Mouse (Mus musculus) MEL (cell line): Measurements from ENCODE around the gene Spg21. TPM values are rescaled to one million over a fixed set of nuclear protein-coding genes. Genes with fewer than 3 reads are reported as not detected.
A peak's percentile ranks its signal among the peaks of the same experiment; 100 is the strongest.

Experiments used
- DNase-seq: peaks from one replicate; pipeline ENCODE4 v3.0.0; 2011; ENCODE audit warnings: low read depth, low spot score
- H3K27ac ChIP-seq: 2 replicates; pipeline ENCODE4 v1.5.1; 2012; ENCODE audit warnings: low read depth, mild to moderate bottlenecking, control low read depth, low read length, moderate library complexity; ENCODE audit not compliant: control insufficient read depth
- H3K27me3 ChIP-seq, 2 experiments: fragments of 150-350 bp in 1 of 2; sonication (generic) in 1 of 2; 2 replicates each; pipeline ENCODE4 v1.6.1; 2012; ENCODE audit warnings: low read length in 2 of 2, mild to moderate bottlenecking in 2 of 2, improper control_type of control experiment in 1 of 2, moderate library complexity in 1 of 2; ENCODE audit not compliant: insufficient read depth in 2 of 2, control insufficient read depth in 1 of 2
- H3K36me3 ChIP-seq, 2 experiments: 2 replicates each; pipeline ENCODE4 v1.6.1; 2012 to 2014; ENCODE audit warnings: low read length in 2 of 2, improper control_type of control experiment in 1 of 2, inconsistent platforms in 1 of 2, mild to moderate bottlenecking in 1 of 2; ENCODE audit not compliant: insufficient read depth in 2 of 2, control insufficient read depth in 1 of 2
- H3K4me1 ChIP-seq, 2 experiments: fragments of 150-350 bp in 1 of 2; sonication (generic) in 1 of 2; 2 replicates each; pipeline ENCODE4 v1.6.1; 2012; ENCODE audit warnings: low read length in 2 of 2, improper control_type of control experiment in 1 of 2, mild to moderate bottlenecking in 1 of 2; ENCODE audit not compliant: insufficient read depth in 2 of 2, control insufficient read depth in 1 of 2
- H3K4me3 ChIP-seq, 2 experiments: fragments of 150-350 bp in 1 of 2; sonication (generic) in 1 of 2; 2 replicates each; pipeline ENCODE4 v1.5.1; 2012; ENCODE audit warnings: low read depth in 2 of 2, low read length in 2 of 2, mild to moderate bottlenecking in 2 of 2, moderate library complexity in 2 of 2, control low read depth in 1 of 2, improper control_type of control experiment in 1 of 2; ENCODE audit not compliant: control insufficient read depth in 1 of 2, insufficient read depth in 1 of 2
- H3K79me2 ChIP-seq: 2 replicates; pipeline ENCODE4 v1.6.1; 2012; ENCODE audit warnings: mild to moderate bottlenecking, low read length, moderate library complexity; ENCODE audit not compliant: control insufficient read depth, poor library complexity, insufficient read depth
- H3K9ac ChIP-seq: 2 replicates; pipeline ENCODE4 v1.6.1; 2012; ENCODE audit warnings: low read depth, mild to moderate bottlenecking, control low read depth, low read length, moderate library complexity; ENCODE audit not compliant: control insufficient read depth, poor library complexity, severe bottlenecking
- H3K9me3 ChIP-seq: fragments of 150-350 bp; sonication (generic); replicated peaks from 2 replicates; pipeline ENCODE4 v1.6.1; 2012; ENCODE audit warnings: mild to moderate bottlenecking, low read length, improper control_type of control experiment, moderate library complexity; ENCODE audit not compliant: insufficient read depth
- BHLHE40 ChIP-seq: IDR thresholded peaks from 2 replicates; pipeline ENCODE4 v1.6.1; 2012; ENCODE audit warnings: low read depth, mild to moderate bottlenecking, inconsistent platforms, low read length, improper control_type of control experiment, borderline replicate concordance
- CHD1 ChIP-seq: IDR thresholded peaks from 2 replicates; pipeline ENCODE4 v1.6.1; 2012; ENCODE audit warnings: low read depth, mild to moderate bottlenecking, inconsistent platforms, low read length, improper control_type of control experiment
- CTCF ChIP-seq, 3 experiments: IDR thresholded peaks in 2 of 3; conservative IDR thresholded peaks in 1 of 3; 2 replicates each; pipeline ENCODE4 v1.5.1; 2011 to 2012; ENCODE audit warnings: low read length in 3 of 3, low read depth in 2 of 3, mild to moderate bottlenecking in 2 of 3, improper control_type of control experiment in 1 of 3, inconsistent platforms in 1 of 3, mixed read lengths in 1 of 3, moderate library complexity in 1 of 3; ENCODE audit not compliant: control insufficient read depth in 1 of 3, insufficient read depth in 1 of 3, poor library complexity in 1 of 3, severe bottlenecking in 1 of 3
- E2F4 ChIP-seq: IDR thresholded peaks from 2 replicates; pipeline ENCODE4 v1.6.1; 2011; ENCODE audit warnings: low read depth, low read length, improper control_type of control experiment, borderline replicate concordance
- ELF1 ChIP-seq: IDR thresholded peaks from 2 replicates; pipeline ENCODE4 v1.6.1; 2014; ENCODE audit warnings: low read depth, mild to moderate bottlenecking, inconsistent platforms, low read length, improper control_type of control experiment, moderate library complexity
- EP300 ChIP-seq, 2 experiments: IDR thresholded peaks; 2 replicates each; pipeline ENCODE4 v1.6.1; 2011; ENCODE audit warnings: improper control_type of control experiment in 2 of 2, low read length in 2 of 2, low read depth in 1 of 2, mild to moderate bottlenecking in 1 of 2
- ETS1 ChIP-seq: IDR thresholded peaks from 2 replicates; pipeline ENCODE4 v1.6.1; 2012; ENCODE audit warnings: low read depth, mild to moderate bottlenecking, inconsistent platforms, low read length, improper control_type of control experiment, moderate library complexity
- GABPA ChIP-seq: IDR thresholded peaks from 2 replicates; pipeline ENCODE4 v1.6.1; 2012; ENCODE audit warnings: low read depth, mild to moderate bottlenecking, inconsistent platforms, low read length, improper control_type of control experiment, moderate library complexity
- GATA1 ChIP-seq: IDR thresholded peaks from 2 replicates; pipeline ENCODE4 v1.6.1; 2011; ENCODE audit warnings: low read depth, low read length, improper control_type of control experiment
- HCFC1 ChIP-seq: IDR thresholded peaks from 2 replicates; pipeline ENCODE4 v1.6.1; 2012; ENCODE audit warnings: low read depth, mild to moderate bottlenecking, inconsistent platforms, low read length, improper control_type of control experiment, moderate library complexity
- MAX ChIP-seq: IDR thresholded peaks from 2 replicates; pipeline ENCODE4 v1.6.1; 2011; ENCODE audit warnings: low read length, improper control_type of control experiment
- MAZ ChIP-seq: IDR thresholded peaks from 2 replicates; pipeline ENCODE4 v1.6.1; 2012; ENCODE audit warnings: low read depth, mild to moderate bottlenecking, inconsistent platforms, low read length, improper control_type of control experiment
- MEF2A ChIP-seq: IDR thresholded peaks from 2 replicates; pipeline ENCODE4 v1.6.1; 2014; ENCODE audit warnings: low read depth, mild to moderate bottlenecking, inconsistent platforms, low read length, improper control_type of control experiment; ENCODE audit not compliant: poor library complexity, insufficient replicate concordance, severe bottlenecking; ENCODE audit errors: extremely low read depth
- MXI1 ChIP-seq: IDR thresholded peaks from 2 replicates; pipeline ENCODE4 v1.6.1; 2011; ENCODE audit warnings: mild to moderate bottlenecking, low read depth, low read length, improper control_type of control experiment
- MYB ChIP-seq: IDR thresholded peaks from 2 replicates; pipeline ENCODE4 v1.6.1; 2011; ENCODE audit warnings: mild to moderate bottlenecking, low read depth, low read length, improper control_type of control experiment
- MYC ChIP-seq: IDR thresholded peaks from 2 replicates; pipeline ENCODE4 v1.6.1; 2011; ENCODE audit warnings: low read depth, mild to moderate bottlenecking, low read length, improper control_type of control experiment, moderate library complexity
- NELFE ChIP-seq: IDR thresholded peaks from 2 replicates; pipeline ENCODE4 v1.6.1; 2011; ENCODE audit warnings: low read depth, low read length, improper control_type of control experiment
- NRF1 ChIP-seq: IDR thresholded peaks from 2 replicates; pipeline ENCODE4 v1.6.1; 2014; ENCODE audit warnings: low read depth, mild to moderate bottlenecking, inconsistent platforms, low read length, improper control_type of control experiment, moderate library complexity; ENCODE audit not compliant: poor library complexity, insufficient read depth, severe bottlenecking
- POLR2A ChIP-seq, 2 experiments: IDR thresholded peaks; 2 replicates each; pipeline ENCODE4 v1.6.1; 2011 to 2012; ENCODE audit warnings: low read length in 2 of 2, mild to moderate bottlenecking in 2 of 2, control low read depth in 1 of 2, improper control_type of control experiment in 1 of 2, low read depth in 1 of 2, moderate library complexity in 1 of 2; ENCODE audit not compliant: control insufficient read depth in 1 of 2, insufficient read depth in 1 of 2, poor library complexity in 1 of 2
- POLR2AphosphoS2 ChIP-seq: IDR thresholded peaks from 2 replicates; pipeline ENCODE4 v1.6.1; 2011; ENCODE audit warnings: low read length, improper control_type of control experiment
- POLR2AphosphoS5 ChIP-seq: IDR thresholded peaks from 2 replicates; pipeline ENCODE4 v1.6.1; 2012; ENCODE audit warnings: low read depth, borderline replicate concordance, mild to moderate bottlenecking, inconsistent platforms, low read length, moderate library complexity, mixed read lengths
- RAD21 ChIP-seq: IDR thresholded peaks from 2 replicates; pipeline ENCODE4 v1.6.1; 2011; ENCODE audit warnings: mild to moderate bottlenecking, low read depth, low read length, improper control_type of control experiment
- RCOR1 ChIP-seq: IDR thresholded peaks from 2 replicates; pipeline ENCODE4 v1.6.1; 2012; ENCODE audit warnings: low read depth, mild to moderate bottlenecking, inconsistent platforms, low read length, improper control_type of control experiment
- SIN3A ChIP-seq: IDR thresholded peaks from 2 replicates; pipeline ENCODE4 v1.6.1; 2012; ENCODE audit warnings: low read length, improper control_type of control experiment, inconsistent platforms
- SMC3 ChIP-seq: IDR thresholded peaks from 2 replicates; pipeline ENCODE4 v1.6.1; 2011; ENCODE audit warnings: low read depth, low read length, improper control_type of control experiment
- TAL1 ChIP-seq: IDR thresholded peaks from 2 replicates; pipeline ENCODE4 v1.6.1; 2012; ENCODE audit warnings: mild to moderate bottlenecking, inconsistent platforms, low read length, moderate library complexity, mixed read lengths
- TBP ChIP-seq: IDR thresholded peaks from 2 replicates; pipeline ENCODE4 v1.8.0; 2011; ENCODE audit warnings: low read depth, low read length, improper control_type of control experiment
- TCF12 ChIP-seq: IDR thresholded peaks from 2 replicates; pipeline ENCODE4 v1.6.1; 2014; ENCODE audit warnings: low read depth, mild to moderate bottlenecking, inconsistent platforms, low read length, improper control_type of control experiment, moderate library complexity
- USF1 ChIP-seq: IDR thresholded peaks from 2 replicates; pipeline ENCODE4 v1.6.1; 2014; ENCODE audit warnings: low read depth, mild to moderate bottlenecking, inconsistent platforms, low read length, improper control_type of control experiment, moderate library complexity
- USF2 ChIP-seq, 2 experiments: IDR thresholded peaks; 2 replicates each; pipeline ENCODE4 v1.6.1; 2011 to 2012; ENCODE audit warnings: improper control_type of control experiment in 2 of 2, low read length in 2 of 2, borderline replicate concordance in 1 of 2, inconsistent platforms in 1 of 2, low read depth in 1 of 2, mild to moderate bottlenecking in 1 of 2; ENCODE audit not compliant: insufficient read depth in 1 of 2
- ZC3H11A ChIP-seq: IDR thresholded peaks from 2 replicates; pipeline ENCODE4 v1.6.1; 2012; ENCODE audit warnings: low read depth, mild to moderate bottlenecking, inconsistent platforms, low read length, improper control_type of control experiment
- ZKSCAN1 ChIP-seq: IDR thresholded peaks from 2 replicates; pipeline ENCODE4 v1.6.1; 2012; ENCODE audit warnings: low read depth, mild to moderate bottlenecking, inconsistent platforms, low read length, improper control_type of control experiment, moderate library complexity
- ZMIZ1 ChIP-seq: IDR thresholded peaks from 2 replicates; pipeline ENCODE4 v1.6.1; 2012; ENCODE audit warnings: low read depth, mild to moderate bottlenecking, inconsistent platforms, low read length, improper control_type of control experiment, moderate library complexity
- ZNF384 ChIP-seq: IDR thresholded peaks from 2 replicates; pipeline ENCODE4 v1.6.1; 2012; ENCODE audit warnings: low read depth, mild to moderate bottlenecking, inconsistent platforms, low read length, improper control_type of control experiment
- polyA plus RNA-seq, 2 experiments: library from polyadenylated mRNA; stranded (reverse) in 1 of 2; unstranded in 1 of 2; fragments of >175 nt in 1 of 2; fragments of >200 nt in 1 of 2; gene quantifications; 2 replicates each; pipeline versions ENCODE4 v1.2.1 to v1.2.4; 2012; ENCODE audit warnings: low replicate concordance in 2 of 2, low read depth in 1 of 2; ENCODE audit not compliant: insufficient read length in 2 of 2, insufficient read depth in 1 of 2, missing spikeins in 1 of 2
- total RNA-seq: library from RNA; depleted of rRNA; stranded (reverse); fragments of 300-350 nt; gene quantifications from 2 replicates; pipeline ENCODE4 v1.2.3, GENCODE M21; 2012; rRNA removed

Spg21 gene
- total RNA-seq = 21.7 and 22.7 TPM in 2 replicates
- 10 to 100 TPM in 1 of 2 experiments, not detected in 1; 25.9 TPM for polyA plus RNA-seq

GRCm38 (mm10) chr9:65460732-65461442, at the start of gene Spg21:
Spg21 (plus strand) TSS chr9:65460947.
- Histone ChIP-seq H3K4me3 (peak within 1 kb of the TSS; percentile 99), H3K9me3 (no peaks in the 10 kb centered on the region), H3K36me3 (peaks cover 0 to 8% of the 10 kb centered on the region in 2 experiments; a peak in 2 of 4 replicates), H3K27me3 (no peaks in the 10 kb centered on the region), H3K9ac (peak within 1 kb of the TSS; percentile 74), H3K27ac (peak within 1 kb of the TSS; percentile 29), H3K79me2 (peaks cover 1% of the 10 kb centered on the region; the same call in 1 of the 2 replicates), H3K4me1 (peaks cover 0 to 9% of the 10 kb centered on the region in 2 experiments; a peak in 2 of 4 replicates)
- peak; percentile 89 for DNase-seq
- TF ChIP-seq TAL1 (peak; percentile 42), RAD21 (no peak), SMC3 (no peak), MYB (no peak), POLR2A (IDR thresholded peaks at IDR 0.05; ENCODE audit: control insufficient read depth in 1 of 2, insufficient read depth in 1 of 2, low read depth in 1 of 2, low read length in 2 of 2, poor library complexity in 1 of 2) (peak; percentile 59 to 61; a peak in 2 of 4 replicates), GATA1 (0 out of 2 replicates have a peak, but pooled peaks have one; percentile 15), ZMIZ1 (no peak), EP300 (IDR thresholded peaks at IDR 0.05; ENCODE audit: low read depth in 1 of 2, low read length in 2 of 2) (0 out of 4 replicates have a peak, but pooled peaks of 1 of the 2 experiments have one; percentile 14), MXI1 (peak; percentile 60), TCF12 (peak; percentile 29; the same call in 1 of the 2 replicates), CHD1 (no peak), MEF2A (no peak), POLR2AphosphoS2 (no peak), MAZ (peak; percentile 64; the same call in 1 of the 2 replicates), ZNF384 (no peak), E2F4 (no peak), TBP (no peak), ELF1 (peak; percentile 99), POLR2AphosphoS5 (no peak), GABPA (no peak), MAX (peak; percentile 74), NELFE (peak; percentile 62), BHLHE40 (peak; percentile 92), SIN3A (peak; percentile 55; the same call in 1 of the 2 replicates), CTCF (IDR thresholded peaks at IDR 0.05 in 2 of 3, conservative IDR thresholded peaks at IDR 0.05 in 1 of 3; ENCODE audit: control insufficient read depth in 1 of 3, insufficient read depth in 1 of 3, low read depth in 2 of 3, low read length in 3 of 3, poor library complexity in 1 of 3, severe bottlenecking in 1 of 3) (no peak), NRF1 (peak; percentile 58; the same call in 1 of the 2 replicates), ETS1 (0 out of 2 replicates have a peak, but pooled peaks have one; percentile 1), RCOR1 (0 out of 2 replicates have a peak, but pooled peaks have one; percentile 34), ZC3H11A (no peak), USF2 (IDR thresholded peaks at IDR 0.05; ENCODE audit: borderline replicate concordance in 1 of 2, insufficient read depth in 1 of 2, low read depth in 1 of 2, low read length in 2 of 2) (0 out of 4 replicates have a peak, but pooled peaks of 1 of the 2 experiments have one; percentile 26), HCFC1 (peak; percentile 65; the same call in 1 of the 2 replicates), USF1 (peak; percentile 79), MYC (peak; percentile 36; the same call in 1 of the 2 replicates), ZKSCAN1 (0 out of 2 replicates have a peak, but pooled peaks have one; percentile 9)
